Comparison of ENCODE assay signal across 26 mouse cellular contexts in the genomic region with DNA sequence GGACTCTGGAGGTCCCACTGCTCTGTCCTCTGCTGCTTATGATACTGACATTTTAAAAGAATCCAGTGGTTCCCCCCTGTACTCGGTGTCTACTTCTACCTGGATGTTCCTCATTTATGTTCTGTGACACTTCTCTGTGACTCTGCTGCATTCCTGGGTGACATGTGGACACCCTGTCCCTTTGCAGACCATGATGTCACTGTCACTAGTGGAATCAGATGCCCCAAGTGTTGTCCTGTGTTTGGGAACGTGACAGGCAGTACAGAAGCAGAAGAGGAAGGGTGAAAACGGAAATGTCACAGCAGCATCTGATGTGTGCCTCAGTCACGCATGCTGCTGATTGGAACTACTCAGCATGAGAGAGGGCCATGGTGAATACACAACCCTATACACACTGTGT.
"Had no signal": no experiment of that assay in that cellular context is flagged by ENCODE, and none has a peak within 500 bp of the region (broad histone marks: within the 10 kb centered on the region; RNA-seq: fewer than 3 reads in every experiment).

No protein-coding gene starts in this region.

- H3K9me3 ChIP-seq: hindbrain, embryonic 10.5 days; hindbrain, embryonic 12.5 days; kidney, embryonic 15.5 days; limb, embryonic 10.5 days; limb, embryonic 12.5 days; liver, embryonic 13.5 days had no signal

- H3K27ac ChIP-seq: gastrocnemius, adult 2 months; heart, adult 2 months; hindbrain, embryonic 10.5 days; hindbrain, embryonic 12.5 days; hindbrain, embryonic 14.5 days; hindbrain, postnatal 0 days; kidney, embryonic 15.5 days; kidney, postnatal 0 days; left cerebral cortex, adult 2 months; limb, embryonic 10.5 days; limb, embryonic 12.5 days; liver, embryonic 13.5 days had no signal

- H3K36me3 ChIP-seq: heart, embryonic 12.5 days; hindbrain, embryonic 10.5 days; hindbrain, embryonic 12.5 days; kidney, embryonic 15.5 days; limb, embryonic 10.5 days; limb, embryonic 12.5 days; liver, embryonic 13.5 days had no signal

- ATAC-seq: hindbrain, postnatal 0 days; intestine, embryonic 16.5 days had no signal

- DNase-seq: gastrocnemius, adult 2 months; gastrocnemius, postnatal 10 days; gastrocnemius, postnatal 25 days; heart, adult 2 months; heart, postnatal 10 days; heart, postnatal 4 days; kidney, adult 11 months; kidney, adult 2 months; kidney, adult 9 months; kidney, postnatal 14 days; kidney, postnatal 36 days; layer of hippocampus, adult 9-11 months; liver; liver, embryonic 13.5 days had no signal

- H3K9ac ChIP-seq: heart, embryonic 12.5 days; hindbrain, embryonic 12.5 days; hindbrain, embryonic 14.5 days; kidney, embryonic 15.5 days; limb, embryonic 12.5 days; liver, embryonic 13.5 days had no signal

- H3K4me2 ChIP-seq: heart, embryonic 12.5 days; hindbrain, embryonic 12.5 days; hindbrain, embryonic 14.5 days; kidney, embryonic 15.5 days; limb, embryonic 12.5 days; liver, embryonic 11.5 days; liver, embryonic 13.5 days had no signal

- H3K4me3 ChIP-seq: gastrocnemius, adult 2 months; heart, adult 2 months; heart, embryonic 12.5 days; hindbrain, embryonic 10.5 days; hindbrain, embryonic 12.5 days; kidney, embryonic 15.5 days; left cerebral cortex, adult 2 months; limb, embryonic 10.5 days; limb, embryonic 12.5 days; liver, embryonic 13.5 days had no signal

- H3K27me3 ChIP-seq: heart, embryonic 12.5 days; hindbrain, embryonic 12.5 days; kidney, embryonic 15.5 days; limb, embryonic 12.5 days; liver, embryonic 13.5 days had no signal
